Mouse (Mus musculus): ENCODE data around the gene Adad2. TPM values are rescaled to one million over a fixed set of nuclear protein-coding genes. Genes with fewer than 3 reads are reported as not detected.
A peak's percentile ranks its signal among the peaks of the same experiment; 100 is the strongest.

Adad2 gene
- polyA plus RNA-seq, 1 experiment from 2014 or later: 0.07 TPM

DNA sequence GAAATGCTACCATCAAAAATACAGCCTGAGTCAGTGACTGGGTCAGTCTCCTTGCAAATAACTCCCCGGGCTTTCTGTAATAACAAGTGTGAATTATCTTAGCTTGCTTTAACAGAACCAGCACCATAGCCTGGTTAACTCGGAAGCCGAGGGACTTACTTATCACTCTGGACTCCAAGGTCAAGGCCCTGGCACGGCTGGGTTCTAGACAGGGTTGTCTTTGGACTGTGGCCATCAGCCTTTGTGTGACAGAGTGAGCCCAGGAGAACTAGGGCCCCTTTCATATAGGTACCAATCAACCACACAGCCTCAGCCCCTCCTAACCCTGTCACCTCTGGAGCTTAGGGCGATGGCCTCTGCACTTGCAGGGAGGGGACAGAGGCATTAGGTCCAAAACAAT lies 28.5 kb downstream of the Adad2 start:
- Histone ChIP-seq H3K9me3 (replicated peaks; ENCODE audit: control insufficient read depth, low read length) (no peaks in the 10 kb centered on the region), H3K27me3 (ENCODE audit: control insufficient read depth, insufficient read depth, low read length) (0 out of 2 replicates have a peak, but pooled peaks cover 2% of the 10 kb centered on the region), H3K9ac (ENCODE audit: low read length) (no peak overlapping the region), H3K4me2 (ENCODE audit: low read depth, low read length) (no peak overlapping the region), H3K4me3 (ENCODE audit: low read length) (no peak overlapping the region), H3K4me1 (ENCODE audit: control insufficient read depth, insufficient read depth, low read length) (0 out of 2 replicates have a peak, but pooled peaks cover 3% of the 10 kb centered on the region), H3K36me3 (ENCODE audit: control insufficient read depth, insufficient read depth) (no peaks in the 10 kb centered on the region), H3K27ac (ENCODE audit: low read length) (no peak overlapping the region)
- ATAC-seq (replicated peaks; ENCODE audit: extremely low read depth, insufficient read depth, low FRiP score): no peak
- WGBS: 66% methylated on average over 5 of the region's 5 CpGs

DNA sequence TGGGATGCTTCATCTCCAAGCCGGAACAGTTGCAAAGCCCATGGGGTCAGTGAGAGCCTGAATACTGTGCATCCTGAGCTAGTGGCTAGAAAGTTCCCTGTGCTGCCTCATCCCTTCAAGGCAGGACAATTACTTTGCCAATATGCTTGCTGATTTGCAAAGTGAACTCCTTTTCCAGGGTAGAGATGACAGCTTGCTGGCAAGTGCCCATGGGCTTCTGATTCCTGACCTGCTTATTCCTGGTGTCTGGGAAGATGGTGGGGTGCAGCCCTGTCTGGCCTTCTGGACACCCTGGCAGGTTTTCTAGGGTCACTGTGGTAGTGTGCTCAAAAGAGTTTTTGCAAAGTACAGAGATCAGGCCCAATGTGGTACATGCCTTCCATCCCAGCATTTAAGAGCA lies 30.4 kb downstream of the Adad2 start:
- Histone ChIP-seq H3K27ac (ENCODE audit: low read length) (no peak overlapping the region), H3K4me1 (ENCODE audit: control insufficient read depth, insufficient read depth, low read length) (no peaks in the 10 kb centered on the region), H3K36me3 (ENCODE audit: control insufficient read depth, insufficient read depth) (no peaks in the 10 kb centered on the region), H3K4me3 (ENCODE audit: low read length) (no peak overlapping the region), H3K4me2 (ENCODE audit: low read depth, low read length) (no peak overlapping the region), H3K27me3 (ENCODE audit: control insufficient read depth, insufficient read depth, low read length) (0 out of 2 replicates have a peak, but pooled peaks cover 2% of the 10 kb centered on the region), H3K9ac (ENCODE audit: low read length) (no peak overlapping the region), H3K9me3 (replicated peaks; ENCODE audit: control insufficient read depth, low read length) (peaks cover 4% of the 10 kb centered on the region)
- ATAC-seq (replicated peaks; ENCODE audit: extremely low read depth, insufficient read depth, low FRiP score): no peak
- WGBS: 88% methylated on average over 1 of the region's 1 CpGs

DNA sequence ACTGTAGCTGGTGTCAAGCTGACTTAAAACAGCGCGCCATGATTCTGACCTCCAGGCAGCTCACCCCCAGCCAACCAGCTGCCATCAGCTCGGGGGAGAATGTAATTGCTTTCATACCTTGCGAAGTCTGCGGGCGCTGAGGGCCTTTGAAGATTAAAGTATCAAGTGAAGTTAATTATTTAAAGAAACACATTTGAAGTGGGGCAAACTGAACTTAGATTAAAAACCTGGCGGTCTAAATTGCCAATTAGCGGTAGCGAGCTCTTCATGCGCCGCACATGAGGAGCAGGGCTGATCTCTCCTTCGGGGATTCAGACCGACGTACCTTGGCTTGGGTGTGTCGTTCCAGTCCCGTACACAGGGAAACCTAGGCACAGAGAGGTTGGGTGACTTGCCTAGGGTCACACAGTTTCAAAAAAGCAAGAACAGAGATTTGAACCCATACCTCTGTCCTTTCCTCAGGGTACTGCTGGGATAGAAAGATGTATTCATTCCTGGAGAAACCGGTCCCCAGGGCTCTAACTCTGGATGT lies 31.9 kb downstream of the Adad2 start:
- ATAC-seq (replicated peaks; ENCODE audit: extremely low read depth, insufficient read depth, low FRiP score): no peak
- Histone ChIP-seq H3K27ac (ENCODE audit: low read length) (no peak overlapping the region), H3K36me3 (ENCODE audit: control insufficient read depth, insufficient read depth) (no peaks in the 10 kb centered on the region)

DNA sequence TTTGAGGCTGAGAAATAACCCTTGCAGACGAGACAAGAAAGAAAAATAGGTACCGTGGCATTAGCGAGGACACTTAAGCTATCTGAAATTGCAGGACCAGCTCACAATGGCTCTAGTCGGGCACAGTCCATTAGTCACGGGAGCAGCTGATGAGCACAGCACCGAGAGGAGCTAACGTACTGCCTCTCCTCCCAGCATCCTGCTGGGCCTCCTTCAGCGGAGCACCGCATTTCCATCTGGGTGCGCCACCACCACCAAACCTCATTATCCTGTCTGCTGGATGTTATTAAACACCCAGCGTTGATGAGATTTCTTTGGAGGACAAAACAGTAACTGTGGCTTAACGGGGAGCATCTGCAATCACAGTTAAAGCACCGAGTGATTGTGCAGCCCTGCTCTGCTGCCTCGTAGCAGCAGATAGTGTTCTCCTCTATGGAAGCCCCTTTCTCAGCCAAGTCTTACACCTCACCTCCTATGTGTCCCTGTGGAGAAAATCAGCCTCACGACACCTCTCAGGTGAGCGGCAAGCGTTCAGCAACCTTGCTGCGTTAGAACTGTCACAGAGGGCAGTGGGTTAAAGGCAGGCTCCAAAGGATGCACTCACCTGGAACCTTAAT lies 32.5 kb downstream of the Adad2 start:
- Histone ChIP-seq H3K4me3 (ENCODE audit: low read length) (no peak overlapping the region), H3K4me2 (ENCODE audit: low read depth, low read length) (no peak overlapping the region), H3K36me3 (ENCODE audit: control insufficient read depth, insufficient read depth) (no peaks in the 10 kb centered on the region), H3K9me3 (replicated peaks; ENCODE audit: control insufficient read depth, low read length) (peaks cover 4% of the 10 kb centered on the region), H3K27ac (ENCODE audit: low read length) (no peak overlapping the region), H3K4me1 (ENCODE audit: control insufficient read depth, insufficient read depth, low read length) (no peaks in the 10 kb centered on the region), H3K9ac (ENCODE audit: low read length) (no peak overlapping the region), H3K27me3 (ENCODE audit: control insufficient read depth, insufficient read depth, low read length) (0 out of 2 replicates have a peak, but pooled peaks cover 2% of the 10 kb centered on the region)
- ATAC-seq (replicated peaks; ENCODE audit: extremely low read depth, insufficient read depth, low FRiP score): no peak
- 62% methylated on average over 18 of the region's 18 CpGs for WGBS

More for the DNA sequence above, 31.9 kb downstream of the Adad2 start:
- Histone ChIP-seq H3K4me1 (ENCODE audit: control insufficient read depth, insufficient read depth, low read length) (no peaks in the 10 kb centered on the region), H3K27me3 (ENCODE audit: control insufficient read depth, insufficient read depth, low read length) (0 out of 2 replicates have a peak, but pooled peaks cover 2% of the 10 kb centered on the region), H3K4me3 (ENCODE audit: low read length) (no peak overlapping the region), H3K9me3 (replicated peaks; ENCODE audit: control insufficient read depth, low read length) (peaks cover 4% of the 10 kb centered on the region), H3K9ac (ENCODE audit: low read length) (no peak overlapping the region), H3K4me2 (ENCODE audit: low read depth, low read length) (no peak overlapping the region)
- 82% methylated on average over 17 of the region's 17 CpGs for WGBS

DNA sequence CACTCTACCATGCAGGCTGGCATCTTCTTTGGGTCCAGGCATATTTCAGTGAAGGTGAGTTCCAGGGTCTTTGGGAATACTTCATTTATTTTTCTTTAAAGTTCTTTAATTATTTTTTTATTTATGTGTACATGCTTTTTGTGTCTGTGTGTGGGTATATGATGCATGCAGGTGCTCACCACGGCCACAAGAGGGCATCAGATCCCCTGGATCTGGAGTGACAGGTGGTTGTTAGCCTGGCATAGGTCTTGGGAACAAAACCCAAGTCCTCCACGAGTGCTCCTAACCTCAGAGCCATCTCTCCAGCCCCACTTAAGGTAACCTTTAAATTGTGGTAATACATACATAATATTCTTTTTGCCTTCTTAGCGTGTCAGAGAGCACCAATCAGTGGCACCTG lies 33.6 kb downstream of the Adad2 start:
- Histone ChIP-seq H3K27ac (ENCODE audit: low read length) (no peak overlapping the region), H3K27me3 (ENCODE audit: control insufficient read depth, insufficient read depth, low read length) (no peaks in the 10 kb centered on the region), H3K4me2 (ENCODE audit: low read depth, low read length) (no peak overlapping the region), H3K9me3 (replicated peaks; ENCODE audit: control insufficient read depth, low read length) (peaks cover 4% of the 10 kb centered on the region), H3K36me3 (ENCODE audit: control insufficient read depth, insufficient read depth) (no peaks in the 10 kb centered on the region), H3K4me3 (ENCODE audit: low read length) (no peak overlapping the region), H3K4me1 (ENCODE audit: control insufficient read depth, insufficient read depth, low read length) (no peaks in the 10 kb centered on the region), H3K9ac (ENCODE audit: low read length) (no peak overlapping the region)
- 64% methylated on average over 3 of the region's 3 CpGs for WGBS
- ATAC-seq (replicated peaks; ENCODE audit: extremely low read depth, insufficient read depth, low FRiP score): no peak

DNA sequence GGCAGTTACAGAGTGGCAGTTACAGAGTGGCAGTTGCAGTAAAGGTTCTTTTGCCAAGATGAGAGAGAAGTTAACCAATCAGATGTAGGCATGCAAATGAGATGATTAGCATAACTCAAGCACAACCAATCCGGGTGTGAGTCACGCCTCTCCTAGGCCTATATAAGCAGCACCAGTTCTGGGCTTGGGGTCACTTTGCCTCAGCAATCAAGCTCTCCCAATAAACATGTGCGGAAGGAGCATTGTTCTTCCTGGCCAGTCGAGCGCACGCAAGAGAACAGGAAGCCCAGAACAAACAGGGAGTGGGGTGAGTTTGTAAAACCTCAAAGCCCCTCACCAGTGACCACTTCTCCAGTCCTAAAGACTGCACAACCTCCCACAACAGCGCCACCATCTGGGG lies 34.3 kb downstream of the Adad2 start:
- ATAC-seq (replicated peaks; ENCODE audit: extremely low read depth, insufficient read depth, low FRiP score): no peak
- H3K27me3 ChIP-seq (ENCODE audit: control insufficient read depth, insufficient read depth, low read length): no peaks in the 10 kb centered on the region; the same call in 1 of the 2 replicates
- H3K9me3 ChIP-seq (replicated peaks; ENCODE audit: control insufficient read depth, low read length): peaks cover 4% of the 10 kb centered on the region
- H3K4me1 ChIP-seq (ENCODE audit: control insufficient read depth, insufficient read depth, low read length): no peaks in the 10 kb centered on the region
- no peak overlapping the region for H3K4me2 ChIP-seq (ENCODE audit: low read depth, low read length)
- H3K9ac ChIP-seq (ENCODE audit: low read length): no peak overlapping the region
- H3K27ac ChIP-seq (ENCODE audit: low read length): no peak overlapping the region
- no peak overlapping the region for H3K4me3 ChIP-seq (ENCODE audit: low read length)
- 81% methylated on average over 7 of the region's 7 CpGs for WGBS
- no peaks in the 10 kb centered on the region for H3K36me3 ChIP-seq (ENCODE audit: control insufficient read depth, insufficient read depth)

DNA sequence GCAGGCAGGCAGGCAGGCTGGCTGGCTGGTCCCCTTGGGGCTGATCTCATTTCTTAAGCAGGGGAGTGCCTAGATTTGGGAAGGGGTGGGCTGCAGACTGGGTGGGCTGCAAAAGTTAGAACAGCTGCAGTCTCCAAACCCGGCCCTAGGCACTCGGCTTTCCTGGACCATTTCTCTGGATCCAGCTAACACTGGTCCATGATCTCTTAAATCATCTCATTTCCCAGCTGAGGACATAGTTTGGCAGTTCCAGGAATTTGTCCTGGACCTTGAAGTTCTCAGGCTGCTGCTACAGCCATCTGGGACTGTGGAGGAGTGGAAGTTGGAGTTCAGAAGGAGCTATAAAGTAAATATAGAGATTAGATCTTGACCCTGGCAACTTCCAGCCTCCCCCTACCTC lies 38.8 kb downstream of the Adad2 start:
- 44% methylated on average over 2 of the region's 2 CpGs for WGBS

DNA sequence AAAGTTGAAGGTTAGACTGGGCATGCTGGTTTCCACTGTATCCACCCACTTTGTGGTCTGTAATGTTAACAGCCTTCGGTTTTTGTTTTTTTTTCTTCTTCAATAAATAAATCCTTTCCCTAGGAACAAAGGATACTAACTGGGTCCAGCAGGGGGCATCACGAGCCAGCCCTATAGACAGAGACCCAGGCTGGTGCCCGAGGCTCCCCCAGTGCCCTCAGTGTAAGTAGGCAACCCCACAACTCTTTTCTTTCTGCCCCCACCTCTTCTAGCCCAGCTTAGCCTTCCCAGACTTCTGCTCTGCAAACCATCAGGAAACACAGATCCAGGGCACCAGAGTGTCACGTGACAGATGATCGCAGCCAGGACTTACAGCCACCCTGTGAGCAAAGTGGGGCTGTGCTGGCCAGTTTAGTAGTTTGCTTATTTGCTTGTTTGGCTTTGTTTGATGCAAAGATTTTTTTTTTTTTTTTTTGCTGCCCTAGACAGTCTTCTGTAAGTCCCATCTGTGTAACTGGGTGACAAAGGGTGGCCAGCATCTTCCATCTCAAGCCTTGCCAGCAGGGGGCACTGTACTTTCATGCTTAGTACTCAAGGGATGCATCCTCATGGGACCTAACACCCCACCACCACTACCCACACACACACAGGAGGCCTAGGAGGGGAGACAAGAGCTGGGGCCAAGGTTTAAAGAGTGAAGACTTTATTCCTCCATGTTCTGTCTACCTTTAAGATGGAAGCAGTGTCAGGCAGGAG lies 44.3 kb downstream of the Adad2 start:
- no peak; the same call in 1 of the 2 replicates for ATAC-seq (replicated peaks; ENCODE audit: extremely low read depth, insufficient read depth, low FRiP score)
- H3K4me3 ChIP-seq (ENCODE audit: low read length): no peak overlapping the region
- peaks cover 10% of the 10 kb centered on the region for H3K4me1 ChIP-seq (ENCODE audit: control insufficient read depth, insufficient read depth, low read length)
- no peak overlapping the region for H3K9ac ChIP-seq (ENCODE audit: low read length)
- no peaks in the 10 kb centered on the region for H3K27me3 ChIP-seq (ENCODE audit: control insufficient read depth, insufficient read depth, low read length)
- WGBS: 43% methylated on average over 5 of the region's 5 CpGs
- no peak overlapping the region for H3K27ac ChIP-seq (ENCODE audit: low read length)
- no peak overlapping the region for H3K4me2 ChIP-seq (ENCODE audit: low read depth, low read length)
- H3K9me3 ChIP-seq (replicated peaks; ENCODE audit: control insufficient read depth, low read length): peaks cover 3% of the 10 kb centered on the region; the same call in 1 of the 2 replicates
- H3K36me3 ChIP-seq (ENCODE audit: control insufficient read depth, insufficient read depth): no peaks in the 10 kb centered on the region

More for the DNA sequence above, 38.8 kb downstream of the Adad2 start:
- Histone ChIP-seq H3K9me3 (replicated peaks; ENCODE audit: control insufficient read depth, low read length) (peaks cover 2% of the 10 kb centered on the region), H3K4me2 (ENCODE audit: low read depth, low read length) (no peak overlapping the region), H3K36me3 (ENCODE audit: control insufficient read depth, insufficient read depth) (no peaks in the 10 kb centered on the region), H3K4me1 (ENCODE audit: control insufficient read depth, insufficient read depth, low read length) (no peaks in the 10 kb centered on the region), H3K27ac (ENCODE audit: low read length) (no peak overlapping the region), H3K9ac (ENCODE audit: low read length) (no peak overlapping the region), H3K27me3 (ENCODE audit: control insufficient read depth, insufficient read depth, low read length) (no peaks in the 10 kb centered on the region; the same call in 1 of the 2 replicates), H3K4me3 (ENCODE audit: low read length) (no peak overlapping the region)
- ATAC-seq (replicated peaks; ENCODE audit: extremely low read depth, insufficient read depth, low FRiP score): peak; percentile 23; the same call in 1 of the 2 replicates

DNA sequence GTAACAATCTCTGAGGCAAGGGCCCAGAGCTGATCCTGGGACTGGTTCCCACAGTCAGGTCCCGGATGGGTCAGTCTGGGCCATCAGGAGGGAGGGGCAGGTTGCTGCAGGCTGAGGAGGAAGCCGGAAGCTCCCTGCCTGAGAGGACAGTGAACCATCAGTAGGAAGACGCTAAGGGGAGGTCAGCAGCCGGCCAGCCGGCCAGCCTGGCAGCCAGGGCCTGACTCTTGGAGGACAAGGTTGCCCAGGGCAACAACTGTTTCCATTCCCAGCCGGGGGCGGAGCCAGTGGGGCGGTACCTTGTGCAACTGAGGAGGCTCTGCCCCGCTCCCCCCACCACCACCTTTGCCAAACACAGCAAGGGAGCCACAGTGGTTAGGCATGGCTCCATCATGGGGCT lies 48.5 kb downstream of the Adad2 start:
- Histone ChIP-seq H3K27ac (ENCODE audit: low read length) (no peak overlapping the region; the same call in 1 of the 2 replicates), H3K36me3 (ENCODE audit: control insufficient read depth, insufficient read depth) (no peaks in the 10 kb centered on the region), H3K4me2 (ENCODE audit: low read depth, low read length) (no peak overlapping the region), H3K27me3 (ENCODE audit: control insufficient read depth, insufficient read depth, low read length) (no peaks in the 10 kb centered on the region), H3K4me1 (ENCODE audit: control insufficient read depth, insufficient read depth, low read length) (peaks cover 20% of the 10 kb centered on the region), H3K9ac (ENCODE audit: low read length) (no peak overlapping the region), H3K4me3 (ENCODE audit: low read length) (no peak overlapping the region), H3K9me3 (replicated peaks; ENCODE audit: control insufficient read depth, low read length) (peaks cover 3% of the 10 kb centered on the region; the same call in 1 of the 2 replicates)
- peak; percentile 63 for ATAC-seq (replicated peaks; ENCODE audit: extremely low read depth, insufficient read depth, low FRiP score)
- WGBS: 6% methylated on average over 9 of the region's 9 CpGs
